Mouse (Mus musculus) midbrain, embryonic 11.5 days (tissue): ENCODE measurements around the gene Ankrd23. TPM values are rescaled to one million over a fixed set of nuclear protein-coding genes. Genes with fewer than 3 reads are reported as not detected.

ENCODE experiments used
- ATAC-seq: fragments of 200-750 bp; cut with Nextera tagmentation; 2 replicates; pipeline ENCODE4 v1.8.0; 2017; ENCODE audit warnings: moderate TSS enrichment, moderate library complexity; ENCODE audit not compliant: low FRiP score
- DNase-seq: peaks from one replicate; pipeline ENCODE4 v3.0.0; 2015; ENCODE audit warnings: low spot score; ENCODE audit errors: missing footprints
- H3K27ac ChIP-seq: fragments of 300-500 bp; sonication (generic); 2 replicates; pipeline ENCODE4 v1.5.1; 2014; ENCODE audit warnings: low read depth, low read length
- H3K27me3 ChIP-seq: fragments of 300-500 bp; sonication (generic); 2 replicates; pipeline ENCODE4 v1.6.1; 2014; ENCODE audit warnings: mild to moderate bottlenecking, low read length, moderate library complexity, mixed read lengths; ENCODE audit not compliant: control insufficient read depth, insufficient read depth
- H3K36me3 ChIP-seq: fragments of 300-500 bp; sonication (generic); 2 replicates; pipeline ENCODE4 v1.6.1; 2014; ENCODE audit warnings: mild to moderate bottlenecking, low read length, moderate library complexity, mixed read lengths; ENCODE audit not compliant: control insufficient read depth, insufficient read depth
- H3K4me1 ChIP-seq: fragments of 300-500 bp; sonication (generic); 2 replicates; pipeline ENCODE4 v1.6.1; 2014; ENCODE audit warnings: low read length; ENCODE audit not compliant: control insufficient read depth, insufficient read depth
- H3K4me2 ChIP-seq: fragments of 300-500 bp; sonication (generic); 2 replicates; pipeline ENCODE4 v1.6.1; 2014; ENCODE audit warnings: mild to moderate bottlenecking, moderate library complexity
- H3K4me3 ChIP-seq: fragments of 300-500 bp; sonication (generic); 2 replicates; pipeline ENCODE4 v1.5.1; 2014; ENCODE audit warnings: low read depth, low read length
- H3K9ac ChIP-seq: fragments of 300-500 bp; sonication (generic); 2 replicates; pipeline ENCODE4 v1.6.1; 2014; ENCODE audit warnings: low read length
- H3K9me3 ChIP-seq: fragments of 300-500 bp; sonication (generic); 2 replicates; pipeline ENCODE4 v1.6.1; 2016; ENCODE audit warnings: low read length; ENCODE audit not compliant: control insufficient read depth
- whole genome bisulfite sequencing: fragments of 180-500 bp; shearing (Covaris S2); extraction: QIAGEN DNeasy Blood & Tissue Kit; methylation state at CpG from one replicate; pipeline ENCODE4 v1.1.7; 2014; 5-methylcytosine and 5-hydroxymethylcytosine counted together
- polyA plus RNA-seq: library from polyadenylated mRNA; unstranded; fragments of >200 nt; fragmentation: Nextera tagmentation; extraction: Ambion mirVana; gene quantifications from 2 replicates; pipeline ENCODE4 v1.2.1, GENCODE M21; 2014

Ankrd23 gene
- polyA plus RNA-seq, 1 experiment from 2014 or later, result 6.0 TPM

DNA sequence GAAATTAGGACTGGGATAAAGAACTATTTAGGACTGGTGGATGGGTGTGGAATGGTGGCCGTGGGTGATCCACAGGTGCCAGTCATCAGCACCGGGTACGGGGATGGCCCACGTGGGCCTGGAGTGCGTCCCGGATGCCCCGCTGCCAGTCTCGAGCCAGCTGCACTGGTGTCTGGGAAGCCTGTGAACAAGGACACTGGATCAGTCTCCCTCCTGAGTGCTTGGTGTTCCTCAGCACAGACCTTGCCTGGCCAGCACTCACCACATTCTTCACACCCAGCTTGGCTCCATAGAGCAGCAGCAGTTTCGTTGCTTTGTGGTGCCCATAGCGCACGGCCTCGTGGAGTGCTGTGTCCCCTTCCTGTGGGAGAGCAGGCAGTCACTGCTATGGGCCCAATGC, 5.2 kb downstream of the Ankrd23 start:
- WGBS, result 92% methylated on average over 12 of the region's 12 CpGs
- no peak overlapping the region for H3K4me2 ChIP-seq
- no peak overlapping the region for H3K9ac ChIP-seq
- H3K36me3 ChIP-seq, result no peaks in the 10 kb centered on the region
- no peaks in the 10 kb centered on the region; the same call in 1 of the 2 replicates for H3K4me1 ChIP-seq
- H3K9me3 ChIP-seq, result no peaks in the 10 kb centered on the region
- no peaks in the 10 kb centered on the region for H3K27me3 ChIP-seq
- no peak overlapping the region for H3K27ac ChIP-seq
- ATAC-seq (no peak), DNase-seq (no peak)
- no peak overlapping the region for H3K4me3 ChIP-seq

DNA sequence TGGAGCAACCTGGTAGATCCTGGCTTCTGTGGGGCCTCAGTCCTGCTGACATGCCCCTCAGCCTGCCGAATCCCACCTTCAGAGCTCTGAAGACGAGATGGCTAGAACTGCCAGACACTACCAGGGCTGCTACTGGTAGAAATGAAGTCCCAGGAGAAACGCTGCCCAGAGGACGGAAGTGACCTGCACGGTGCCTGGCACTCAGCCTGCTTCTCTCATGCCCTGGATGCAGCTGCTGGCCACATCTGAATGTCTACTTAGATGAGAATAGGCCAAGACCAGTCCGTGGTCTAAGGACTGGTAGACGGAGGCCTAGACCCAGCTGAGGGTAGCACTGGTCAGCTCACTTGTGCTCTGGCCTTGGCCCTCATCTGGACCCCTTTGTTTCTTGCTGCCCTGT, 5.7 kb downstream of the Ankrd23 start:
- H3K4me3 ChIP-seq, result no peak overlapping the region
- ATAC-seq, result no peak
- no peak overlapping the region for H3K27ac ChIP-seq
- WGBS, result 95% methylated on average over 7 of the region's 7 CpGs
- no peaks in the 10 kb centered on the region for H3K9me3 ChIP-seq
- H3K27me3 ChIP-seq, result no peaks in the 10 kb centered on the region
- no peak overlapping the region for H3K4me2 ChIP-seq
- no peak for DNase-seq
- no peaks in the 10 kb centered on the region for H3K36me3 ChIP-seq
- H3K4me1 ChIP-seq, result no peaks in the 10 kb centered on the region; the same call in 1 of the 2 replicates
- no peak overlapping the region for H3K9ac ChIP-seq

DNA sequence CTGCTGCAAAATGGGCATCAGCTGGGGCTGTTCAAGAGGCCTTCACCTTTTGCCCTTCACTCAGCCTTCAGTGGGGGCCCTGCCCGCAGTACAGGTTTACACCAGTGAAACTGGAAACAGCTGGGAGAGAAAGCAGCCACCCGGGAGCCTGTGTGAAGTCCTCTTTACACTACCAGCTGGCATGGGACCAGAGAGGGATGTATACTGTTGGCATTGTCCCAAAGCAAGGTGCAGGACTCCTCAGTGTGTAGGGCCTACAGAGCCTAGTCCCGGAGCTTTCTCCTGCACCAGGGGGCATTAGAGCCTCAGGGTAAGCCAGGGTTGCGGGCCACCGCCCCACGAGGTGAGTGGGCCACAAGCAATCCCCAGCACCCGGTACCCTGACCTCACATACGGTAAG, 6.2 kb downstream of the Ankrd23 start:
- DNase-seq, result no peak
- ATAC-seq, result no peak

DNA sequence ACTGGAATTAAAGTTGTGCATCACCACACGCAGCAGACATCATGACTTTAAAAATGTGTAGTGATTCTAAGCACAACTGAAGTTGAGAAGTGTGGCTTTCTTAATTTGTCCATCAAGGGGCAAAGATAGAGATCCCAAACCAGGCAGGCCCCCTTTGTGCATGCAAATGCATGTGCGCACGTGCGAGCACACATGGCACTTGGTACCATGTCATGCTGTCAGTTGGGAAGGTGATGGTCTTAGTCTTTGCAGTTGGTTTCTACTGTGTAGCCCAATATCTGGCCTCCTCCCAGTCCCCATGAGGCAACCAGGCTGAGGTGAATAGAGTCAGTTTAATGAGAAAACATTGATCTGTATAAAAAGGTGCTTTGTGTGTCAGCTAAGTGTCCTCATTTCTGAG, 6.8 kb downstream of the Ankrd23 start:
- WGBS, result 95% methylated on average over 4 of the region's 4 CpGs
- no peak for DNase-seq
- Histone ChIP-seq H3K36me3 (peaks cover 7% of the 10 kb centered on the region), H3K4me1 (no peaks in the 10 kb centered on the region; the same call in 1 of the 2 replicates), H3K4me3 (no peak overlapping the region), H3K4me2 (no peak overlapping the region), H3K27me3 (no peaks in the 10 kb centered on the region), H3K9ac (no peak overlapping the region), H3K27ac (no peak overlapping the region), H3K9me3 (no peaks in the 10 kb centered on the region)
- ATAC-seq, result no peak

More for the DNA sequence above, 6.2 kb downstream of the Ankrd23 start:
- Histone ChIP-seq H3K9me3 (no peaks in the 10 kb centered on the region), H3K9ac (no peak overlapping the region), H3K27me3 (no peaks in the 10 kb centered on the region), H3K27ac (no peak overlapping the region), H3K36me3 (peaks cover 1% of the 10 kb centered on the region), H3K4me2 (no peak overlapping the region), H3K4me1 (no peaks in the 10 kb centered on the region; the same call in 1 of the 2 replicates), H3K4me3 (no peak overlapping the region)
- 82% methylated on average over 8 of the region's 8 CpGs for WGBS

DNA sequence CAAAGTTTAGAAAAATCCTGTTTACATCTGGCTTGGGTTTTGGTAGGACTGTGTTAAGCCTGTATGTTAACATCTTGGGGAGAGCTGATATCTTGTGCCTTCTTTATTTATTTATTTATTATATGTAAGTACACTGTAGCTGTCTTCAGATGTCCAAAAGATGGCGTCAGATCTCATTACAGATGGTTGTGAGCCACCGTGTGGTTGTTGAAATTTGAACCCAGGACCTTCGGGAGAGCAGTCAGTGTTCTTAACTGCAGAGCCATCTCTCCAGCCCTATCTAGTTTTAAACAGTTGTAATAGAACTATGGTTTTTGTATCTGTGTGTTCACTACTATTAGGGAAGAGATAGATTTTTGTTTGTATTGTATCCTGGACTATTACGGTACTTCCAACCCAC, 7.4 kb downstream of the Ankrd23 start:
- no peaks in the 10 kb centered on the region for H3K9me3 ChIP-seq
- no peaks in the 10 kb centered on the region; the same call in 1 of the 2 replicates for H3K4me1 ChIP-seq
- DNase-seq, result no peak
- H3K27me3 ChIP-seq, result no peaks in the 10 kb centered on the region
- no peak overlapping the region for H3K27ac ChIP-seq
- H3K9ac ChIP-seq, result no peak overlapping the region
- ATAC-seq, result no peak
- H3K36me3 ChIP-seq, result peaks cover 11% of the 10 kb centered on the region
- H3K4me2 ChIP-seq, result no peak overlapping the region
- WGBS, result 90% methylated on average over 4 of the region's 4 CpGs
- H3K4me3 ChIP-seq, result no peak overlapping the region

DNA sequence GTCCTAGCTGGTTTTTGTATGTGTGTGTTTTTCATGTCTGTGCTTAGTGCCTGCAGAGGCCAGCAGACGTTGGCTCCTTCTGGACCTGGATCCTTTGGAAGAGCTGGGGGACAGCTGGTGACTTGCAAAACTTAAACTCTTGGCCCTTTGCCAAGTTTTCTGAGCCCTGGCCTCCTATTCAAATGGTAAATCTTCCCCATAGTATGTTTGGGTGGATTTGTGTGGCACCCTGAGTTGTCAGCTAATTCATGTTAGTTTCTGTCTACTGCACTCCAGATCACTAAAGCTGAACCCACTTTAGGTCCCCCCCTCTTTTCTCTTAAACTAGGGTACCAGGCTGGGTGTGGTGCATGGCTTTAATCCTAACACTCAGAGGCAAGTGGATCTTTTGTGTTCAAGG, 8.3 kb downstream of the Ankrd23 start:
- H3K4me3 ChIP-seq, result no peak overlapping the region
- no peaks in the 10 kb centered on the region; the same call in 1 of the 2 replicates for H3K4me1 ChIP-seq
- ATAC-seq (peak; percentile 73), DNase-seq (peak; percentile 89)
- no peak overlapping the region for H3K9ac ChIP-seq
- H3K4me2 ChIP-seq, result no peak overlapping the region
- H3K27ac ChIP-seq, result peak overlapping the region; percentile 71
- no peaks in the 10 kb centered on the region for H3K27me3 ChIP-seq
- WGBS, result 32% methylated on average over 1 of the region's 1 CpGs
- peaks cover 12% of the 10 kb centered on the region for H3K36me3 ChIP-seq
- H3K9me3 ChIP-seq, result no peaks in the 10 kb centered on the region

DNA sequence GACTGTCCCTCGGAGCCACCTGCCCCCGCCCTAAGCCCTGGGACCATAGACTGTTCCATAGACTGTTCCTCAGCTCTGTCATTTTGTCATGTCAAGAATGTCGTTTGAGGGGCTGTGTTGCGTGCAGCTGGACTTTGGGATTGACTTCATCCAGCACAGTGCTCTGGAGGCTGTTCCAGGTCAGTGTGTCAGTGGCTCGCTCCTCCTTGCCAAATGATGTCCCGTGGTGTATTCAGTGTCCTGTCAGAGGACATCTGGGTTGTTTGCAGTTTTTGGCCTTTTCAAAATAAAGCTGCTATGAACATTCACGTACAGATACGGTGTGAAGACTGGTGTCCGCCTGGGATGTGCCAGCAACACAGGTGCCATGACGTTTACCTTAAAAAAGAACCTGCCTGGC, 9.8 kb downstream of the Ankrd23 start:
- H3K36me3 ChIP-seq, result peaks cover 12% of the 10 kb centered on the region
- no peaks in the 10 kb centered on the region for H3K9me3 ChIP-seq
- 94% methylated on average over 10 of the region's 10 CpGs for WGBS

DNA sequence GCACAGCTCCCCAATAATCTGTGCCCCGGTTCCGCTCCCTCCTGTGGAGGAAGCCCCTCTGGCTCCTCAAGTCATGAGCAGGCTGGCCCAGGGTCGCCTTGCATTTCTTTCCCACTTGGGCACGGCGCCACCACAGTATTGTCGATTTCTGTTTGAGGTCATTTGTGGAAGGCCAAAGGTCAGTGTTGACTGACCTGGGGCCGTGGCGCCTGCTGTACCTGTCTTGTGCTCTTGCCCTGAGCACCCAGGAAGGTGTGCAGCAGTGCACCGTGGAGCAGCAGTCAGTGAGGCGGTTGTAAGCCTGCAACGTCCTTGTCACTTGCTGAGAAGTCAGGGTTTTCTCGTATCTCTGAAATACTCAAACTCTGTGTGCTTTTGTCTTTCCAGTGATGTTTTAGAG, 10.9 kb downstream of the Ankrd23 start:
- no peak overlapping the region for H3K9ac ChIP-seq
- H3K4me3 ChIP-seq, result no peak overlapping the region
- peaks cover 17% of the 10 kb centered on the region for H3K36me3 ChIP-seq
- no peaks in the 10 kb centered on the region for H3K9me3 ChIP-seq
- H3K27me3 ChIP-seq, result no peaks in the 10 kb centered on the region
- 93% methylated on average over 12 of the region's 12 CpGs for WGBS
- DNase-seq (no peak), ATAC-seq (no peak)
- no peak overlapping the region for H3K4me2 ChIP-seq
- no peak overlapping the region for H3K27ac ChIP-seq
- H3K4me1 ChIP-seq, result no peaks in the 10 kb centered on the region; the same call in 1 of the 2 replicates

More for the DNA sequence above, 9.8 kb downstream of the Ankrd23 start:
- no peaks in the 10 kb centered on the region; the same call in 1 of the 2 replicates for H3K4me1 ChIP-seq
- H3K27me3 ChIP-seq, result no peaks in the 10 kb centered on the region
- H3K4me2 ChIP-seq, result no peak overlapping the region
- no peak overlapping the region for H3K4me3 ChIP-seq
- DNase-seq (no peak), ATAC-seq (no peak)
- no peak overlapping the region for H3K27ac ChIP-seq
- H3K9ac ChIP-seq, result no peak overlapping the region

DNA sequence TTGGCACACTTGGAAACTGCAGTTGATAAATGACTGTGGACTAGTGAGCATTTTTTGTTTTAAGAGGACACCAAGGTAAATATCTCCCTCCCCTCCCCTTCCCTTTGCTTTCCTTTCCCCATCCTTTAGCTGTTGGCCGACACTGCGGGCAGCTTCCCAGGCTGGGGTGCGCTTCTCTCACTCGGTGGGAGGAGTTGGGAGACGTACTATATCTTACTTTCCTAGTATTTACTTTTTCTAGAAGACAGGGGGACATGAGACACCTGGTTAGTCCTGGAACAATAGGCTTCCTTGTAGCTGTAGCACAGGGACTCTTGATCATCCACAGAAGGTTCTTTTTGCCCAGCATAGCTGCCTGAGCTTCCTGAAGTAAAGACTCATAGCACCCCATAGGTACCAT, 12.6 kb downstream of the Ankrd23 start:
- H3K9me3 ChIP-seq, result no peaks in the 10 kb centered on the region
- no peak overlapping the region for H3K4me3 ChIP-seq
- H3K9ac ChIP-seq, result no peak overlapping the region
- no peaks in the 10 kb centered on the region for H3K27me3 ChIP-seq
- H3K36me3 ChIP-seq, result peaks cover 22% of the 10 kb centered on the region
- no peak overlapping the region for H3K27ac ChIP-seq
- H3K4me1 ChIP-seq, result no peaks in the 10 kb centered on the region; the same call in 1 of the 2 replicates
- DNase-seq (no peak), ATAC-seq (no peak)
- 94% methylated on average over 5 of the region's 5 CpGs for WGBS
- H3K4me2 ChIP-seq, result no peak overlapping the region
